Mouse (Mus musculus) CD4-positive, CD25-positive, alpha-beta regulatory T cell, adult 9 weeks (primary cell): Measurements from ENCODE around the gene Gm12185. TPM values are rescaled to one million over a fixed set of nuclear protein-coding genes. Genes with fewer than 3 reads are reported as not detected.

ENCODE experiments used
- polyA plus RNA-seq: library from polyadenylated mRNA; unstranded; fragments of 100-300 nt; shearing (Covaris generic); gene quantifications from one replicate; pipeline ENCODE4 v1.2.1, GENCODE M21; 2017

The Gm12185 gene
- polyA plus RNA-seq: 7.8 TPM

GRCm38 (mm10) chr11:48991740-48992520 is at the start of gene Gm12185:
Gene Gm12185 (minus strand): TSS chr11:48992226.

GRCm38 (mm10) chr11:48994018-48994417 is 2.0 kb upstream of the Gm12185 start, which contains the start of gene Tgtp1:
Gene Tgtp1 (minus strand): TSS chr11:48994172.

GRCm38 (mm10) chr11:48979251-48979650 is 12.8 kb downstream of the Gm12185 start, which contains the start of gene 9930111J21Rik1:
Gene 9930111J21Rik1 (minus strand): TSS chr11:48979398.

GRCm38 (mm10) chr11:48978240-48978939 is 13.6 kb downstream of the Gm12185 start, which contains the start of gene Olfr56:
Gene Olfr56 (plus strand): TSS chr11:48978889.

DNA sequence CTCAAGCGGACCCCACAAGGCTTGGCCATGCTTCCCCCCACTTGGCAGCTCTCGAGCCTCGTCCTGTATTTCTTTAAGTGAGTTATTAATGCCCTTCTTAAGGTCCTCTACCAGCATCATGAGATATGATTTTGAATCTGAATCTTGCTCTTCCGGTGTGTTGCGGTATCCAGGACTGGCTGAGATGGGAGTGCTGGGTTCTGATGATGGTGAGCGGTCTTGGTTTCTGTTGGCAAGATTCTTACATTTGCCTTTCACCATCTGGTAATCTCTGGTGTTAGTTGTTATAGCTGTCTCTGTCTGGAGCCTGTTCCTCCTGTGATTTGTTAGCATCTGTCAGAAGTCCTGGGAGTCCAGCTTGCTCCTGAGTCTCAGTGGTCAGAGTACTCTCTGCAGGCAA is 45.9 kb downstream of the Gm12185 start, which contains the start of gene Psme2b:
Psme2b (minus strand) TSS at position 101 of the 400 bp plus-strand sequence.

GRCm38 (mm10) chr11:48902021-48902420 is 90.0 kb downstream of the Gm12185 start, which contains the start of gene Gm5431:
Gene Gm5431 (minus strand): TSS chr11:48902214.

DNA sequence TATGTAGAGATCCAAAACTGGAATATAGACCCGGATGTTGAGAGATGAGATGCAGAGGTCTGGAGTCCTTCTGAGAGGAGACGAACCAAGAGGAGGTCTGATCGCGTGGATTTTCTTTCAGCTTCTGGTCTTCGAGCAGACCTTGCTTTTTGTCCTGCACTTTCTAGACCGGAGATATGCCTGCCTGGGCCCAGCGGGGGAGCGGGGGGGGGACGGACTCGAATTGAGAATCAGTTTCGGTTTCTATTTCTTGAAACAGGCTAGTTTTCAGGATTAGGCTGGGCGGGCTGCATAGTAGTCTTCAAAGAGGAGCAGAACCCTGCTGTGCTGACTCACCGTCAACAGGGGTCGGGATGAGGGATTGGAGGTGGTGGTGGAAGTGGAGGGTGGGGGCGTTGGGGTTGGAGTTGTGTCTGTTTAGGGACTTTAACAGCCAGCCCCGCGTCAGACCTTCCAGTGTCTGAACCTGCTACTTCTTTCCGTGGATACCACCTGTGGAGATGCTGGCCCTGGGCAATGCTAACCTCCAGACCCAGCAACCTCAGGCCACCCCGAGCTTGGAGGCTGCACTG is 120.7 kb downstream of the Gm12185 start, which contains the start of gene Irgm1:
Irgm1 (minus strand) TSS at position 483 of the 572 bp plus-strand sequence.

Other genes starting within 250 kb of the Gm12185 start
- gene Rack1, start 191.9 kb downstream of the Gm12185 start, polyA plus RNA-seq: 978 TPM
- 2.3 TPM for gene Trim41, start 174.9 kb downstream of the Gm12185 start, polyA plus RNA-seq
- gene Trim7, start 166.1 kb downstream of the Gm12185 start, polyA plus RNA-seq: 0.45 TPM
- gene Gm12184, start 165.6 kb downstream of the Gm12185 start, polyA plus RNA-seq: 1.8 TPM
- 186 TPM for gene Irgm1, start 120.5 kb downstream of the Gm12185 start, polyA plus RNA-seq
- gene Gm5431, start 90.0 kb downstream of the Gm12185 start, polyA plus RNA-seq: 1.9 TPM
- gene Psme2b, start 46.0 kb downstream of the Gm12185 start, polyA plus RNA-seq: 278 TPM
- 1.0 TPM for gene Olfr56, start 13.3 kb downstream of the Gm12185 start, polyA plus RNA-seq
- gene 9930111J21Rik1, start 12.8 kb downstream of the Gm12185 start, polyA plus RNA-seq: 284 TPM
- gene Tgtp1, start 1.9 kb upstream of the Gm12185 start, polyA plus RNA-seq: 292 TPM
- gene 9930111J21Rik2, start 59.0 kb upstream of the Gm12185 start, polyA plus RNA-seq: 161 TPM
- gene Tgtp2, start 72.0 kb upstream of the Gm12185 start, polyA plus RNA-seq: 361 TPM
- gene Ifi47, start 84.4 kb upstream of the Gm12185 start, polyA plus RNA-seq: 537 TPM
- gene Olfr1396, start 122.6 kb upstream of the Gm12185 start, polyA plus RNA-seq: not detected
- gene Olfr1395, start 150.0 kb upstream of the Gm12185 start, polyA plus RNA-seq: not detected
- gene Olfr1394, start 162.2 kb upstream of the Gm12185 start, polyA plus RNA-seq: not detected
- gene Btnl9, start 194.9 kb upstream of the Gm12185 start, polyA plus RNA-seq: not detected
- 82.0 TPM for gene Zfp62, start 211.1 kb upstream of the Gm12185 start, polyA plus RNA-seq